Mouse (Mus musculus) G1E (cell line): Measurements from ENCODE around the gene Slc25a31. TPM values are rescaled to one million over a fixed set of nuclear protein-coding genes. Genes with fewer than 3 reads are reported as not detected.

Experiments
- ATAC-seq: 2 replicates; pipeline ENCODE4 v1.8.0; 2016; ENCODE audit warnings: mild to moderate bottlenecking; ENCODE audit not compliant: insufficient number of reproducible peaks, poor library complexity, low FRiP score, severe bottlenecking; ENCODE audit errors: extremely low read depth
- DNase-seq: peaks from one replicate; pipeline ENCODE4 v3.0.0; 2012; ENCODE audit warnings: low spot score
- H3K27me3 ChIP-seq: 2 replicates; pipeline ENCODE4 v1.6.1; 2012; ENCODE audit warnings: mild to moderate bottlenecking, low read length, inconsistent platforms; ENCODE audit not compliant: insufficient read depth
- H3K36me3 ChIP-seq: replicated peaks from 2 replicates; pipeline ENCODE3; 2012; ENCODE audit warnings: mild to moderate bottlenecking, inconsistent platforms
- H3K4me1 ChIP-seq: 2 replicates; pipeline ENCODE4 v1.6.1; 2012; ENCODE audit warnings: low read depth, low read length, inconsistent platforms, mixed read lengths; ENCODE audit not compliant: insufficient read depth
- H3K4me3 ChIP-seq: 2 replicates; pipeline ENCODE4 v1.5.1; 2012; ENCODE audit warnings: low read depth, mild to moderate bottlenecking, inconsistent platforms, low read length, moderate library complexity, mixed read lengths
- H3K9me3 ChIP-seq: replicated peaks from 2 replicates; pipeline ENCODE4 v1.6.1; 2012; ENCODE audit warnings: inconsistent platforms
- CTCF ChIP-seq: IDR thresholded peaks from 2 replicates; pipeline ENCODE4 v1.5.1; 2012; ENCODE audit warnings: low read depth, low read length, inconsistent platforms, mixed read lengths
- GATA1 ChIP-seq: IDR thresholded peaks from 2 replicates; pipeline ENCODE4 v1.6.1; 2012; ENCODE audit warnings: borderline replicate concordance, low read length, inconsistent platforms, mixed read lengths
- GATA2 ChIP-seq: IDR thresholded peaks from 2 replicates; pipeline ENCODE4 v1.6.1; 2012; ENCODE audit warnings: low read depth, low read length, inconsistent platforms, borderline replicate concordance
- POLR2AphosphoS5 ChIP-seq: IDR thresholded peaks from 2 replicates; pipeline ENCODE4 v1.6.1; 2012; ENCODE audit warnings: low read depth, low read length, inconsistent platforms; ENCODE audit not compliant: insufficient replicate concordance
- TAL1 ChIP-seq: conservative IDR thresholded peaks from 2 replicates; pipeline ENCODE4 v1.6.1; 2012; ENCODE audit warnings: low read depth, low read length, inconsistent platforms, mixed read lengths
- polyA plus RNA-seq: library from polyadenylated mRNA; stranded (reverse); fragments of >175 nt; gene quantifications from 2 replicates; pipeline ENCODE4 v1.2.3, GENCODE M21; 2012
- total RNA-seq, 2 experiments: library from RNA; stranded (forward) in 1 of 2; stranded (reverse) in 1 of 2; fragments of 200-1000 nt in 1 of 2; fragments of >200 nt in 1 of 2; fragmentation: Nextera tagmentation in 1 of 2; gene quantifications; 2 replicates each; pipeline ENCODE4 v1.2.3; 2014 to 2017

The Slc25a31 gene
- total and polyA plus RNA-seq, 3 experiments: 0.16 TPM; not detected in 2

DNA sequence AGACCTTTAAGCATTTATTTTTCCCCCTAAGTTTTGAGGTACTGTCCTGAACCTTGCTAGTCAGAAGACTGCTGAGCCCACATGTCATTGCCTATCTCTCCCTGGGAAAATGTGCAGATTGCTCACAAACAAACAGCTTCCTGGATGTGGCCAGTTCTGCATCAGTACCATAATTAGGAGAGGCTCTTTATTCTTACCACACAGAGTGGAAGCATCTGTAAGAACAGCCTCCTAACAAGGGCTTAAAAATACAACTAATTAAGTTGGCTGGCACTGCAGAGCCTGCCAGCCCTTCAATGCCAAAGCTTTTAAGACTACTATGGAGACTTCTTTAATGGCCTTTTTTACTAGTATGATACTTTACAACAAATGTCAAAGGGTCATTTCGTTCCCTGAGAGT is 35.1 kb upstream of the Slc25a31 start:
- Histone ChIP-seq H3K27me3 (no peaks in the 10 kb centered on the region), H3K9me3 (no peaks in the 10 kb centered on the region), H3K4me3 (no peak overlapping the region), H3K4me1 (no peaks in the 10 kb centered on the region; the same call in 1 of the 2 replicates), H3K36me3 (peaks cover 8% of the 10 kb centered on the region)
- TF ChIP-seq GATA2 (no peak), CTCF (no peak), TAL1 (no peak), POLR2AphosphoS5 (no peak), GATA1 (no peak)
- no peak for ATAC-seq
- no peak for DNase-seq

DNA sequence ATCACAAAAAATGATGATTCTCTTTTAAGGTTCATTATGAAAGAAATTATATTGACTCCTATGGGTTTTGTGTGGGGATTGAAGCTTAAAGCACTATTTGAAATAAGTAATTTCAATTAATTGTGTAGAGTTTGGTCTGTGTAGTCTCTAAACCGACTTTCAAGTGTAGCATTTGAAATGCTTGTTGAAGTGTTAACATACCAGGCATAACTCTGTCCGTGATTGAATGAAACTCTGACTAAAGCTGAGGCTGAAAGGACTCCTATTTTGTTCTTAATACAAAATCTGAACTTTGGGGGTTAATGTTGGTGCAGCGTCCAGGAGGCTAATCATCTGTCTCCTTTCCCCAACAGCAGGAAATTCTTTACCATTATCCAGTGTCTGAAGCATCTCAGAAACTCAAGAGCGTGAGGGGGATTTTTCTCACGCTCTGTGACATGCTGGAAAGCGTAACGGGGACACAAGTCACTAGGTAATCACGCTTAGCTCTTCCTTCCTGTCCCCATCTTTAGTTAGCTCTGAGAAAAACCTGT is 33.7 kb upstream of the Slc25a31 start:
- Histone ChIP-seq H3K27me3 (no peaks in the 10 kb centered on the region), H3K36me3 (peaks cover 8% of the 10 kb centered on the region), H3K4me1 (no peaks in the 10 kb centered on the region), H3K4me3 (no peak overlapping the region), H3K9me3 (no peaks in the 10 kb centered on the region)
- no peak for DNase-seq
- no peak for ATAC-seq
- no peak for TF ChIP-seq CTCF
- TF ChIP-seq GATA2: no peak
- TF ChIP-seq GATA1: no peak
- no peak for TF ChIP-seq POLR2AphosphoS5
- no peak for TF ChIP-seq TAL1

DNA sequence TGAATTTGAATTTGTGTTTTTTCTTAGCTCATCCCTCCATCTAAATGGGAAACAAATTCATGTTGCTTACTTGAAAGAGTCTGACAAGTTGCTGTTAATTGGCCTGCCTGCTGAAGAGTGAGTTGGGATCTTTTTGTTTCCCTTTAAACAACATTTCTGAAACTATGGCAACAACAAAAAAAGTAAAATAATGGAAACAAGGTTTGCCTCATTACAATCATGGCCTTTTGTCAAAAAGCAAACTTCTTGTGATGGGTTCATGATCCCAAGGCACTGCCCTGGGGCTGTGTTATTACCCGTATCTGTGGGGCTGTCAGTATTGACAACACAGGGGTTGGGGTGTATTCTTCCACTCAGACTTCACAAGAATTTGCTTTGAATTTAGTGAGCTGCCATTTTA is 29.8 kb upstream of the Slc25a31 start:
- H3K36me3 ChIP-seq: peaks cover 11% of the 10 kb centered on the region
- H3K4me3 ChIP-seq: no peak overlapping the region
- ATAC-seq (no peak), DNase-seq (no peak)
- no peaks in the 10 kb centered on the region for H3K4me1 ChIP-seq
- H3K27me3 ChIP-seq: no peaks in the 10 kb centered on the region
- no peaks in the 10 kb centered on the region for H3K9me3 ChIP-seq
- TF ChIP-seq POLR2AphosphoS5 (no peak), GATA2 (no peak), TAL1 (no peak), GATA1 (no peak), CTCF (no peak)

DNA sequence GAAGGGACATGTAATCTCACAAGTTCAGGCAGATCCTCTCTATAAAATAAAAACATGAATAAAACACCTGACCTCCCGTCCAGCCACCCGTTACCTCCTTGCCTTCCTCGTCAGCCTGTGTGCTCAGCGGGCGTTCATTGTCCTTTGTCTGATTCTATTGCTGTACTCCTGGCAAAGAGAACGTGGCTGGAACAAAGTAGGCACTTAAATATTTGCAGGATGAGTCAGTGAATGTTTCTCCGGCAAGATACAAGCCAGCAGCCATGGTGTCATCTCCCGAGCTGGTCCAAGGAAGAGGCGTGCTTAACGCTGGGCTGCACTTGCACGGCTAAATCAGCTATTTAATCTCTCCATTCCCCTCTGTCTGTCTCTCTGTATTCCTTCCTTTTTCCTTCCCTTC is 26.3 kb upstream of the Slc25a31 start:
- no peak for ATAC-seq
- Histone ChIP-seq H3K4me1 (0 out of 2 replicates have a peak, but pooled peaks cover 5% of the 10 kb centered on the region), H3K9me3 (no peaks in the 10 kb centered on the region), H3K4me3 (no peak overlapping the region), H3K27me3 (no peaks in the 10 kb centered on the region), H3K36me3 (peaks cover 9% of the 10 kb centered on the region)
- no peak for DNase-seq
- no peak for TF ChIP-seq TAL1
- TF ChIP-seq CTCF: no peak
- no peak for TF ChIP-seq GATA2
- no peak for TF ChIP-seq GATA1

DNA sequence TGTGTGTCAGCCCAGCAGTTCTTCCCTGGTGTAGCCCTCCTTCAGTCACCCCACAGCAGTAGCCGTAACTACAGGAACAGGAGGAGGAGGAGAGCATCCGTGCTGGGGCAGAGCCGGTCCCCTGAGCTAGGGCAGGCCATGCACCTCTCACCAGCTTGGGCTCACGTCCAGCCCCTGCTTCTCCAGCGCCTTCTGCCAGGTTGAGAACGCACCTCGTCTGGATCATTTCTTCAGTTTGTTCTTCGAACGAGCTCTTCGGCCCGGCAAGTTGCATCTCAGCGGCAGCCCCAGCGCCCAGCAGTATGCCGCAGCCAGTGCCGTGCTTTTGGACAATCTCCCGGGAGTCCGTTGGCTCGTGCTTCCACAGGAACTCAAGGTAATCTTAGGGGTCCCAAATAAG is 25.5 kb upstream of the Slc25a31 start:
- TF ChIP-seq GATA1 (no peak), GATA2 (no peak), TAL1 (no peak)
- peaks cover 12% of the 10 kb centered on the region for H3K36me3 ChIP-seq
- DNase-seq (no peak), ATAC-seq (no peak)
- peaks cover 11% of the 10 kb centered on the region for H3K4me1 ChIP-seq
- H3K9me3 ChIP-seq: no peaks in the 10 kb centered on the region
- no peak overlapping the region for H3K4me3 ChIP-seq
- H3K27me3 ChIP-seq: no peaks in the 10 kb centered on the region

DNA sequence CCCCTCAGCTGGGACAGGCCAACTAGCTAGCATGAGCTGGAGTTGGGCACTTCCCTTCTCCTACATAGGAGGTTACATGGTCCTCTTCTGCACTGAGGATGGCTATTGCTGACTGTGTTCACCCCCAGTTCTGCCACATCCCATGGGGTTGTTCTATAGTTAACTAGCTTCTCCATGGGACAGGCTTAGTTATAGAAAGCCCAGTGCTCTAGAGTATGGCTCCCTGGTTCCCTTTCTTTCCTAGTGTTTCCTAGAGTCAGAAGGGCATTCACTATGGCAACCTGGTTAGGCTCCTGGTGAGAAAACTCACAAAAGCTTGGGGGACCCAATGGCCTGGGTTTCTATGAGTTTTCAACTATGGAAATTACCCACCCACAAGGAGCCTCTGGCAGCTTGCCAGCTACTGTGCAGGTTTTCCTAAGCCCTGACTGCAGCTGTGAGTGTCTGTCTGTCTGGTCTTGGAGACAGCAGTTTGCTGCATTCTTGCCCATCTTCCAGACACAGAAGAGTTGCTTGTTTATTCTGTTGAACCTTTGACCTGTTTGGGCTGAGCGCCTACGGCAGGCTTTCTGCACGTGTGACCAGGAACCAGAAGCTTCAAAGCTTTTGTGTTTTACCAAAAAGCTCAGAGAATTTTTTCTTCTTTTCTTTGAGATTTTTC is 22.7 kb upstream of the Slc25a31 start:
- Histone ChIP-seq H3K36me3 (peaks cover 7% of the 10 kb centered on the region), H3K27me3 (no peaks in the 10 kb centered on the region), H3K4me1 (peaks cover 14% of the 10 kb centered on the region), H3K9me3 (no peaks in the 10 kb centered on the region), H3K4me3 (no peak overlapping the region)
- TF ChIP-seq GATA2 (no peak), CTCF (no peak), GATA1 (no peak), TAL1 (no peak), POLR2AphosphoS5 (no peak)
- DNase-seq (no peak), ATAC-seq (no peak)
